Mouse (Mus musculus) adipocyte (in vitro differentiated cells): ENCODE data around the gene Slc10a3.
A peak's percentile ranks its signal among the peaks of the same experiment; 100 is the strongest.
"Not testable (repeated sequence)": the region's sequence is repeated elsewhere in the genome, so short reads cannot be mapped to it uniquely, and the experiment has no call there.

Source experiments
- DNase-seq: peaks from one replicate; pipeline ENCODE4 v3.0.0-alpha.2; 2016; ENCODE audit warnings: low spot score

Gene Slc10a3

GRCm38 (mm10) chrX:74372888-74373549 is at the start of gene Slc10a3, which contains the start of gene Ubl4a:
Gene Slc10a3, minus strand, starts transcription at chrX:74373349.
Gene Ubl4a, minus strand, starts transcription at chrX:74373218.
- peak; percentile 94 for DNase-seq

- DNase-seq: peak; percentile 78
These were observed 40.2 kb upstream of the Slc10a3 start for GRCm38 (mm10) chrX:74413377-74413776.

GRCm38 (mm10) chrX:74408340-74408739 is 35.2 kb upstream of the Slc10a3 start:
- no peak for DNase-seq

GRCm38 (mm10) chrX:74400136-74400535 is 27.0 kb upstream of the Slc10a3 start:
- peak; percentile 39 for DNase-seq

- peak; percentile 87 for DNase-seq
These were observed 19.6 kb upstream of the Slc10a3 start, which contains the start of the genes Fam3a and Ikbkg for GRCm38 (mm10) chrX:74392535-74393443. Gene Fam3a, minus strand, starts transcription at chrX:74393272. Gene Ikbkg, plus strand, starts transcription at chrX:74393290.

- DNase-seq: no peak
These were observed 15.0 kb upstream of the Slc10a3 start for GRCm38 (mm10) chrX:74388153-74388552.

- no peak for DNase-seq
These were observed 11.3 kb upstream of the Slc10a3 start for GRCm38 (mm10) chrX:74384451-74384850.

- peak; percentile 51 for DNase-seq
These were observed 4.8 kb downstream of the Slc10a3 start for GRCm38 (mm10) chrX:74368209-74368909.

GRCm38 (mm10) chrX:74367512-74367911 is 5.6 kb downstream of the Slc10a3 start:
- DNase-seq: no peak

GRCm38 (mm10) chrX:74359171-74359570 is 14.0 kb downstream of the Slc10a3 start:
- DNase-seq: no peak

- not testable (repeated sequence) for DNase-seq
These were observed 16.1 kb downstream of the Slc10a3 start for GRCm38 (mm10) chrX:74357069-74357468.

GRCm38 (mm10) chrX:74353467-74353770 is 19.7 kb downstream of the Slc10a3 start, which contains the start of gene Lage3:
Gene Lage3, minus strand, starts transcription at chrX:74353618.
- DNase-seq: peak; percentile 85

- no peak for DNase-seq
These were observed 20.3 kb downstream of the Slc10a3 start for GRCm38 (mm10) chrX:74352645-74353466.

- DNase-seq: peak; percentile 20
These were observed 42.8 kb downstream of the Slc10a3 start for GRCm38 (mm10) chrX:74330166-74330930.

GRCm38 (mm10) chrX:74329215-74329671 is 43.9 kb downstream of the Slc10a3 start:
- DNase-seq: no peak

- DNase-seq: peak; percentile 70
These were observed 44.4 kb downstream of the Slc10a3 start, which contains the start of gene Plxna3 for GRCm38 (mm10) chrX:74328725-74329161. Gene Plxna3, plus strand, starts transcription at chrX:74329066.
